Mouse (Mus musculus) embryonic facial prominence, embryonic 15.5 days (tissue): ENCODE measurements around the gene Gm21987. TPM values are rescaled to one million over a fixed set of nuclear protein-coding genes. Genes with fewer than 3 reads are reported as not detected.

Experiments
- ATAC-seq: fragments of 200-750 bp; cut with Nextera tagmentation; 2 replicates; pipeline ENCODE4 v1.8.0; 2017; ENCODE audit warnings: low read depth, moderate TSS enrichment; ENCODE audit not compliant: insufficient number of reproducible peaks, low FRiP score, low TSS enrichment
- H3K27ac ChIP-seq: fragments of 300-500 bp; sonication (generic); replicated peaks from 2 replicates; pipeline ENCODE4 v1.5.1; 2015; ENCODE audit warnings: mild to moderate bottlenecking, inconsistent platforms
- H3K27me3 ChIP-seq: fragments of 300-500 bp; sonication (generic); 2 replicates; pipeline ENCODE4 v1.6.1; 2015; ENCODE audit warnings: inconsistent platforms
- H3K36me3 ChIP-seq: fragments of 300-500 bp; sonication (generic); 2 replicates; pipeline ENCODE4 v1.6.1; 2015; ENCODE audit warnings: mild to moderate bottlenecking, inconsistent platforms
- H3K4me1 ChIP-seq: fragments of 300-500 bp; sonication (generic); 2 replicates; pipeline ENCODE4 v1.6.1; 2015; ENCODE audit warnings: inconsistent platforms
- H3K4me2 ChIP-seq: fragments of 300-500 bp; sonication (generic); replicated peaks from 2 replicates; pipeline ENCODE4 v1.6.1; 2015; ENCODE audit warnings: mild to moderate bottlenecking, inconsistent platforms
- H3K4me3 ChIP-seq: fragments of 300-500 bp; sonication (generic); replicated peaks from 2 replicates; pipeline ENCODE4 v1.5.1; 2015; ENCODE audit warnings: mild to moderate bottlenecking, inconsistent platforms
- H3K9ac ChIP-seq: fragments of 300-500 bp; sonication (generic); 2 replicates; pipeline ENCODE4 v1.6.1; 2015; ENCODE audit warnings: inconsistent platforms
- H3K9me3 ChIP-seq: fragments of 300-500 bp; sonication (generic); replicated peaks from 2 replicates; pipeline ENCODE4 v1.6.1; 2016; ENCODE audit warnings: inconsistent platforms
- WGBS: fragments of 180-500 bp; shearing (Covaris S2); methylation state at CpG from one replicate; pipeline ENCODE4 v1.1.7; 2015; 5-methylcytosine and 5-hydroxymethylcytosine counted together
- polyA plus RNA-seq: library from polyadenylated mRNA; unstranded; fragments of >200 nt; fragmentation: Nextera tagmentation; extraction: Ambion mirVana; gene quantifications from 2 replicates; pipeline ENCODE4 v1.2.1, GENCODE M21; 2015

The Gm21987 gene
- polyA plus RNA-seq, 1 experiment from 2014 or later: not detected

GRCm38 (mm10) chr16:38373439-38373838 is 26.6 kb downstream of the Gm21987 start:
- Histone ChIP-seq H3K27me3 (no peaks in the 10 kb centered on the region), H3K9ac (no peak overlapping the region), H3K4me3 (no peak overlapping the region), H3K4me1 (peaks cover 21% of the 10 kb centered on the region), H3K9me3 (no peaks in the 10 kb centered on the region), H3K4me2 (no peak overlapping the region), H3K27ac (no peak overlapping the region), H3K36me3 (no peaks in the 10 kb centered on the region)
- 80% methylated on average over 10 of the region's 10 CpGs for WGBS
- ATAC-seq: no peak

DNA sequence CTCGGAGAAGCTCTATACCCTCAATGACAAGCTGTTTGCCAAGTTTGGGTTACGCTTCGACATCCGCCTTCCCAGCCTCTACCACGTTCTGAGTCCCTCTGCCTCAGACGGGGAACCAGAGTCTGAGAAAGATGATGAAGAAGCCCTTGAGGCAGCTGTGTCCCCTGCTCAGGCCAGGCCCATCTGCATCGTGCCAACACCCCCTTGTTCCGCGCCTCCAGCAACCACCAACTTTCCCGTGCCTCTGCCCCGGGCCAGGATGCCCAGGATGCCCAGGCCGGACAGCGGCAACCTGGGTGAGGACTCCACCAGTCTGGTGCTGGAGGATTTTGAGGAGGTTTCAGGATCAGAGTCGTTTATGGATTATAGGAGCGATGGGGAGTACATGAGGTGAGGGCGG is 27.1 kb downstream of the Gm21987 start:
- ATAC-seq: no peak
- Histone ChIP-seq H3K36me3 (no peaks in the 10 kb centered on the region), H3K4me2 (no peak overlapping the region), H3K4me3 (no peak overlapping the region), H3K9me3 (no peaks in the 10 kb centered on the region), H3K27me3 (no peaks in the 10 kb centered on the region), H3K27ac (no peak overlapping the region), H3K4me1 (peaks cover 21% of the 10 kb centered on the region), H3K9ac (no peak overlapping the region)
- WGBS: 80% methylated on average over 16 of the region's 16 CpGs

- Histone ChIP-seq H3K9ac (no peak overlapping the region), H3K4me2 (no peak overlapping the region), H3K27me3 (no peaks in the 10 kb centered on the region), H3K4me3 (no peak overlapping the region), H3K27ac (no peak overlapping the region; the same call in 1 of the 2 replicates), H3K4me1 (peaks cover 21% of the 10 kb centered on the region), H3K9me3 (no peaks in the 10 kb centered on the region), H3K36me3 (no peaks in the 10 kb centered on the region)
- ATAC-seq: no peak
- WGBS: 65% methylated on average over 10 of the region's 10 CpGs
Measured at GRCm38 (mm10) chr16:38374379-38375140, 27.7 kb downstream of the Gm21987 start.

DNA sequence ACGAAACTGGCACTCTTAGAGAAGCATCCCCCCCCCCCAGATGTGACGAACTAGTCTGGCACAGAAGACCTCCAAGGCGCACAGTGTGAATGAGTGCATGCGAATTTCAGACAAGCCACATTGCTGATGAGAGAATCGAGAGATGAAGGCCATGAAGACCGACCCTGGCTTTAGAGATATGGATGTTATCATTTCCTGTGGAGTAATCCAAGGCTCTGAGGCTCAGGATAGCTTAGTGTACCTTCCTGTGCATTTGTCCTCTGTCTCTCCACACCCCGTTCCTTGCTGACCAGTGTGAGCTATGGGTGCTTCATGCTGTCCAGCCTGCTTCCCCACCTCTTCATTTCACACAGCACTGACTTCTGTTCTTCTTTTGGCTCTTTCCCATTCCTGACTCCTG is 28.3 kb downstream of the Gm21987 start:
- H3K4me3 ChIP-seq: no peak overlapping the region

DNA sequence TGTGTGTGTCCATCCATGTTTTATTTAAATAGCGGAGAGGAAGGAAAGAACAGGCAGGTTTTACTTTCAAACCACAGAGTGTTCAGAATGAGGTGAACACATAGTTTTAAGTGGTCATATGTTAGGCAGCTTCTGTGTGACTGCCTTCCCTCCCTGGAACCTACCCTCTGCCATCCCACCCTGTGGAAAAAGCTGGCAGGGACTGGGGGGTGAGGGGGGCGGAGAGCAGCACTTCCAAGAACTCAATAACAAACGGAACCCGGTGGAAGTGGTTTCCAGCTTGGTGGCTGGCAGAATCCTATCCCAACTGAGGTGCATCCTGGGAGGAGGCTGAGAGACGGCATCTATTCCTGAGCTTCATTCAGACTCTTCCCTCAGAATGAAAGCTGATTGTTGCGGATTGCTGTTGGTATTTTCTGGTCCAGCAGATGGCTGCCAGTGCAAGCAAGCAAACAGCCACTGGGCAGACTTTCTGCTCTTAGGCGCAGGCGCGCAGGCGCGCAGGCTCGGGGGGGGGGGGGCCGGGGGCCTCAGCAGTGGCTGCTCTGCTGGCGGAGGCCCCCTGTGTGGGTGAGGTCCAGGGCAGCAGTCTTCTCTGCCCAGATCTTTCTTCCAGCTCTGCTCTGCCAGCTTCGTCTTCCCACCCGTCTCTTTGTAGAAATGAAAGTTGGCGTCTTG is 29.5 kb downstream of the Gm21987 start:
- ATAC-seq: peak; percentile 81
- WGBS: 15% methylated on average over 17 of the region's 17 CpGs
- Histone ChIP-seq H3K27ac (peak overlapping the region; percentile 78), H3K4me2 (peak overlapping the region; percentile 40), H3K27me3 (no peaks in the 10 kb centered on the region), H3K9ac (no peak overlapping the region), H3K9me3 (no peaks in the 10 kb centered on the region), H3K36me3 (no peaks in the 10 kb centered on the region), H3K4me3 (peak overlapping the region; percentile 28), H3K4me1 (peaks cover 21% of the 10 kb centered on the region)

More for the DNA sequence above, 28.3 kb downstream of the Gm21987 start:
- ATAC-seq: no peak
- Histone ChIP-seq H3K9ac (no peak overlapping the region), H3K9me3 (no peaks in the 10 kb centered on the region), H3K4me2 (no peak overlapping the region), H3K4me1 (peaks cover 21% of the 10 kb centered on the region), H3K27me3 (no peaks in the 10 kb centered on the region), H3K27ac (no peak overlapping the region), H3K36me3 (no peaks in the 10 kb centered on the region)
- WGBS: 81% methylated on average over 7 of the region's 7 CpGs

GRCm38 (mm10) chr16:38376841-38377249 is 30.0 kb downstream of the Gm21987 start:
- H3K36me3 ChIP-seq: no peaks in the 10 kb centered on the region
- H3K9me3 ChIP-seq: no peaks in the 10 kb centered on the region
- 43% methylated on average over 8 of the region's 8 CpGs for WGBS
- no peak for ATAC-seq
- peaks cover 21% of the 10 kb centered on the region for H3K4me1 ChIP-seq
- peak overlapping the region; percentile 78 for H3K27ac ChIP-seq
- H3K9ac ChIP-seq: no peak overlapping the region
- peak overlapping the region; percentile 40 for H3K4me2 ChIP-seq
- no peaks in the 10 kb centered on the region for H3K27me3 ChIP-seq
- peak overlapping the region; percentile 28 for H3K4me3 ChIP-seq

DNA sequence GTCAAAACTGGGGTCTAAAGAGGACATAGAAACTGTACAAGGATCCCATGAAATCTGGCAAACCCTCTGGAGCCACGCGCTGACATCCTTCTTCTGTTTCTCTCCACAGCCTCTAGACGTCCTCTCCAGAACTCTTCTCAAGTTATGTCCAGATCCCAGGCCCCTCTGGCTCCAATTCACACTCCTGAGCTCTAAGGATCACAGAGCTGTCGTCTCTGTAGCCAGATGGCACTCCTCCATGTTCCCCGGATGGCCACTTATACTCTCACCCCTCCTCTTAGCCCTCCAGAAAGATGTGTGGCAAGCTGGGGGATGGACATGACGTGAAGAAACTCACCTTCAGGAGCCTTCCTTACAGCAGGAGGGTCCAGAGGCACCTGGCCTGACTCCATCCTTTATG is 30.7 kb downstream of the Gm21987 start:
- H3K9me3 ChIP-seq: no peaks in the 10 kb centered on the region
- no peaks in the 10 kb centered on the region for H3K27me3 ChIP-seq
- peaks cover 21% of the 10 kb centered on the region for H3K4me1 ChIP-seq
- WGBS: 79% methylated on average over 6 of the region's 6 CpGs
- H3K4me2 ChIP-seq: no peak overlapping the region
- ATAC-seq: no peak
- no peaks in the 10 kb centered on the region for H3K36me3 ChIP-seq
- no peak overlapping the region for H3K27ac ChIP-seq
- H3K9ac ChIP-seq: no peak overlapping the region
- no peak overlapping the region for H3K4me3 ChIP-seq

- H3K36me3 ChIP-seq: no peaks in the 10 kb centered on the region
- 58% methylated on average over 6 of the region's 6 CpGs for WGBS
- H3K27me3 ChIP-seq: no peaks in the 10 kb centered on the region
- H3K27ac ChIP-seq: no peak overlapping the region
- H3K9me3 ChIP-seq: no peaks in the 10 kb centered on the region
- no peak overlapping the region for H3K4me2 ChIP-seq
- ATAC-seq: no peak
- H3K4me1 ChIP-seq: peaks cover 21% of the 10 kb centered on the region
- H3K4me3 ChIP-seq: no peak overlapping the region
- H3K9ac ChIP-seq: no peak overlapping the region
Measured at GRCm38 (mm10) chr16:38378591-38378990, 31.8 kb downstream of the Gm21987 start.

- H3K9me3 ChIP-seq: no peaks in the 10 kb centered on the region
- ATAC-seq: no peak
Measured at GRCm38 (mm10) chr16:38379088-38379487, 32.2 kb downstream of the Gm21987 start.

DNA sequence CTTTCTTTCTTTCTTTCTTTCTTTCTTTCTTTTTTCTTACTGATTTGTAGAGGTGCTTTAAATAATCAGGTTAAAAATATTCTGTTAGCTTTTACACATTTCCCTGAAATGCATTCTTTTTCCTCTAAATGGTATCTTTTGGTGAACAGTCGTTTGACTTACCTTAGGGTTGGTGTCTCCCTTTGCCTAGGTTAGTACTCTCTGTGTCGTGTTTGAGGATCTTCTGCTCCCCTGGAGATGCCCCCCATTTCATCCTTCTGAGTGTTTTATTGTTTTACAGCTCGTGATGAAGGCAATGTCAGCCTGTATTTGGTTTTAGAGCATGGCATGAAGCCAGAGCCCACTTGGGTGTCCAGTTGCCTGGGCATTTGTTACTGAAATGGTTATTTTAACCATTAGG is 32.7 kb downstream of the Gm21987 start:
- WGBS: 46% methylated on average over 3 of the region's 3 CpGs
- H3K9ac ChIP-seq: no peak overlapping the region
- no peaks in the 10 kb centered on the region for H3K36me3 ChIP-seq
- H3K4me1 ChIP-seq: peaks cover 21% of the 10 kb centered on the region
- no peak overlapping the region for H3K4me3 ChIP-seq
- H3K27me3 ChIP-seq: no peaks in the 10 kb centered on the region
- H3K9me3 ChIP-seq: no peaks in the 10 kb centered on the region
- H3K4me2 ChIP-seq: no peak overlapping the region
- no peak for ATAC-seq
- no peak overlapping the region for H3K27ac ChIP-seq

More at GRCm38 (mm10) chr16:38379088-38379487, 32.2 kb downstream of the Gm21987 start:
- Histone ChIP-seq H3K36me3 (no peaks in the 10 kb centered on the region), H3K9ac (no peak overlapping the region), H3K27me3 (no peaks in the 10 kb centered on the region), H3K4me2 (no peak overlapping the region), H3K27ac (no peak overlapping the region), H3K4me3 (no peak overlapping the region), H3K4me1 (peaks cover 21% of the 10 kb centered on the region)
- 25% methylated on average over 6 of the region's 6 CpGs for WGBS

DNA sequence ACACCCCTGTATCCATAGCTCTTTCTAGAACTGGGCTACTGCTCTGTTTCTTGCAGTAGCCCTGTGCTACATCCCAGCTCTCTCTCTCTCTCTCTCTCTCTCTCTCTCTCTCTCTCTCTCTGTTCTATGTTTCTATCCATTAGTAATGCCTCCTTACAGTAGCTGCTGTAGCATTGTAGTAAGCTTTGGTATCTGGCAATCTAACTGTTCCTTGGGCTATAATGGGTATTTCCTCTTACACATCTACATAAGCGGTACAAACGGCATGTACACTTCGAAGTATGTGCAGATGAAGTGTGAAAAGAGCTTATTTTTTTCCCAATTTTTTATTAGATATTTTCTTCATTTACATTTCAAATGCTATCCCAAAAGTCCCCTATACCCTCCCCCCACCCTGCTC is 33.1 kb downstream of the Gm21987 start:
- WGBS: 91% methylated on average over 3 of the region's 3 CpGs
- H3K9me3 ChIP-seq: no peaks in the 10 kb centered on the region

More for the DNA sequence above, 33.1 kb downstream of the Gm21987 start:
- H3K27ac ChIP-seq: no peak overlapping the region
- no peaks in the 10 kb centered on the region for H3K36me3 ChIP-seq
- no peak overlapping the region for H3K4me2 ChIP-seq
- H3K4me1 ChIP-seq: peaks cover 18% of the 10 kb centered on the region
- H3K4me3 ChIP-seq: no peak overlapping the region
- H3K27me3 ChIP-seq: no peaks in the 10 kb centered on the region
- no peak for ATAC-seq
- H3K9ac ChIP-seq: no peak overlapping the region
